Mouse (Mus musculus) lung, embryonic 15.5 days (tissue): ENCODE measurements around the gene Htr1d. TPM values are rescaled to one million over a fixed set of nuclear protein-coding genes. Genes with fewer than 3 reads are reported as not detected.

ENCODE experiments used
- ATAC-seq: fragments of 200-750 bp; cut with Nextera tagmentation; 2 replicates; pipeline ENCODE4 v1.8.0; 2017; ENCODE audit warnings: moderate number of reproducible peaks, borderline replicate concordance; ENCODE audit not compliant: low FRiP score, low TSS enrichment; ENCODE audit errors: extremely low read depth
- H3K27ac ChIP-seq: fragments of 300-500 bp; sonication (generic); 2 replicates; pipeline ENCODE4 v1.5.1; 2015; ENCODE audit warnings: moderate library complexity, mild to moderate bottlenecking, inconsistent platforms
- H3K27me3 ChIP-seq: fragments of 300-500 bp; sonication (generic); 2 replicates; pipeline ENCODE4 v1.6.1; 2015; ENCODE audit warnings: inconsistent platforms
- H3K36me3 ChIP-seq: fragments of 300-500 bp; sonication (generic); 2 replicates; pipeline ENCODE4 v1.6.1; 2015; ENCODE audit warnings: inconsistent platforms
- H3K4me1 ChIP-seq: fragments of 300-500 bp; sonication (generic); 2 replicates; pipeline ENCODE4 v1.6.1; 2015; ENCODE audit warnings: inconsistent platforms
- H3K4me2 ChIP-seq: fragments of 300-500 bp; sonication (generic); 2 replicates; pipeline ENCODE4 v1.6.1; 2015; ENCODE audit warnings: inconsistent platforms, mild to moderate bottlenecking, moderate library complexity
- H3K4me3 ChIP-seq: fragments of 300-500 bp; sonication (generic); 2 replicates; pipeline ENCODE4 v1.5.1; 2015; ENCODE audit warnings: mild to moderate bottlenecking, inconsistent platforms
- H3K9ac ChIP-seq: fragments of 300-500 bp; sonication (generic); 2 replicates; pipeline ENCODE4 v1.6.1; 2015; ENCODE audit warnings: inconsistent platforms
- H3K9me3 ChIP-seq: fragments of 300-500 bp; sonication (generic); 2 replicates; pipeline ENCODE4 v1.6.1; 2016; ENCODE audit warnings: inconsistent platforms
- WGBS: fragments of 180-500 bp; shearing (Covaris S2); methylation state at CpG from one replicate; pipeline ENCODE4 v1.1.7; 2015; 5-methylcytosine and 5-hydroxymethylcytosine counted together
- polyA plus RNA-seq: library from polyadenylated mRNA; unstranded; fragments of >200 nt; fragmentation: Nextera tagmentation; extraction: Ambion mirVana; gene quantifications from 2 replicates; pipeline ENCODE4 v1.2.1, GENCODE M21; 2015

The Htr1d gene
- polyA plus RNA-seq, 1 experiment from 2014 or later = not detected

- 2% methylated on average over 10 of the region's 10 CpGs for WGBS
- peak; percentile 46; the same call in 1 of the 2 replicates for ATAC-seq
Measured at GRCm38 (mm10) chr4:136454850-136455260, 31.5 kb downstream of the Htr1d start.

DNA sequence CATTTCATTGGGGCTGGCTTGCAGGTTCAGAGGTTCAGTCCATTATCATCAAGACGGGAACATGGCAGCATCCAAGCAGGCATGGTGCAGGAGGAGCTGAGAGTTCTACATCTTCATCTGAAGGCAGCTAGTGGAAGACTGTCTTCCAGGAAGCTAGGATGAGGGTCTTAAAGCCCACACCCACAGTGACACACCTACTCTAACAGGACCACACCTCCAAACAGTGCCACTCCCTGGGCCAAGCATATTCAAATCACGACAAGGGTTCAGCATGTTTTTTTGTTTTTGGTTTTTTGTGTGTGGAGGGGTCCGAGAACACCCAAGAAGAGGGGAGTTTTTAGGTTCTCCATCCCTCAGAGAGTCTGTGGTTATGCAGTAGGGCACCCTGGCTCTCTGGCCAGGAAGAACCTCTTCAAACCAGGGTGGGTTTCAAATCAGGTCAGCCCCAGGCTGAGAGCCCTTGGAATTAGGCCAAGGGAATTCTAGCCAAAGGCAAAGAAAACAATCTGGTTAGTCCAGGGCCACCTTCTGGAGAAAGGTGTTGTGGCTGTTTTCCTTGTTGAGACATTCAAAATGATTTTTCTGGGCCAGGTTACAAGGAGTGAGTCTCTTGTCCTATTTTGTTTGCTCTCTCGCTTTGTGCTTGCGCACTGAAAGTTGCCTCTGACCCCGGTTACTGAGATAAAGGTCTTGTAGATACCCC, 33.3 kb downstream of the Htr1d start:
- Histone ChIP-seq H3K9ac (no peak overlapping the region), H3K9me3 (no peaks in the 10 kb centered on the region), H3K36me3 (no peaks in the 10 kb centered on the region), H3K4me1 (peaks cover 13% of the 10 kb centered on the region), H3K27me3 (no peaks in the 10 kb centered on the region; the same call in 1 of the 2 replicates), H3K4me3 (no peak overlapping the region), H3K4me2 (no peak overlapping the region), H3K27ac (no peak overlapping the region)
- no peak for ATAC-seq
- WGBS = 85% methylated on average over 6 of the region's 6 CpGs

More at GRCm38 (mm10) chr4:136454850-136455260, 31.5 kb downstream of the Htr1d start:
- Histone ChIP-seq H3K4me2 (peak overlapping the region; percentile 63), H3K9ac (0 out of 2 replicates have a peak overlapping the region, but pooled peaks have one; percentile 24), H3K4me3 (peak overlapping the region; percentile 26), H3K27me3 (no peaks in the 10 kb centered on the region), H3K36me3 (no peaks in the 10 kb centered on the region), H3K9me3 (no peaks in the 10 kb centered on the region), H3K27ac (no peak overlapping the region), H3K4me1 (peaks cover 15% of the 10 kb centered on the region)

DNA sequence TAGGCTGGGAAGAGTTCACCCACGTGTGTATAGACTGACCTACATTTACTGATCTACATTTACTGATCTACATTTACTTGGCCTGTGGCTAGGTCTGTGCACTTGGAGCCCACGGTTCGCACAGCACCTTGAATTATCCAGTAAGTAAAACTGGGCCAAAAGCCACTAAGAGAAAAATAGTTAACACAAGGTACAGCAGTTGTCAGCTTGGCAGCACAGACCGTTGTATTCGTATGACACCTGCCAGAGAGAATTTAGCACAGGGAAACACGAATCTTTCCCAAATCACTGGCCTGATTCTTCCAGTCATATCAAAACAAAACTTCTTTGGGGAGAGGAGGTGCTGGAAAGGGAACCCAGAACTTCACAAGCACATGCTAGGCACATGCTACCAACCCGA, 35.0 kb downstream of the Htr1d start:
- WGBS = 78% methylated on average over 7 of the region's 7 CpGs
- no peak for ATAC-seq
- peaks cover 22% of the 10 kb centered on the region for H3K4me1 ChIP-seq
- no peak overlapping the region for H3K4me2 ChIP-seq
- H3K27ac ChIP-seq = no peak overlapping the region
- H3K27me3 ChIP-seq = peaks cover 3% of the 10 kb centered on the region; the same call in 1 of the 2 replicates
- H3K4me3 ChIP-seq = no peak overlapping the region
- H3K9me3 ChIP-seq = no peaks in the 10 kb centered on the region
- H3K36me3 ChIP-seq = no peaks in the 10 kb centered on the region
- H3K9ac ChIP-seq = no peak overlapping the region

DNA sequence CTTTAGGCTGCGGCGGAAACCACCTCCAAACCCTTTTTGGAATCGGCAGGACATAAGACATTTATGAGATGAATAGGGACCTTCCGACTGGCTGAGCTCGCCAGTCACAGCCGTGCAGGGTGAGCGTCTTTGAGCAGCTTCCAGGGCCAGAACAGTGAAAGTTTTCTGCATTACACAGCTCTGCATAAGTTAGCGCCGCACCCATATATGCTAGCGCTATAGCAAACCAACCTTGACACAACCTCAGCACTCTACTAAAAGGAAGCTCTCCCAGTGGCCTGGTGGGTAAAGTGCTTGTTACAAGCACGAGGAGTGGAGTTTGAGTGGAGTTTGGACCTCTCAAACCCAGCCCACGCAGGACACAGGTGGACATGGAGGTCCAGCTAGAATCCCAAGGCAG, 35.9 kb downstream of the Htr1d start:
- Histone ChIP-seq H3K27ac (peak overlapping the region; percentile 3; the same call in 1 of the 2 replicates), H3K4me2 (peak overlapping the region; percentile 10; the same call in 1 of the 2 replicates), H3K4me1 (peaks cover 27% of the 10 kb centered on the region), H3K9me3 (no peaks in the 10 kb centered on the region), H3K27me3 (peaks cover 10% of the 10 kb centered on the region; the same call in 1 of the 2 replicates), H3K36me3 (no peaks in the 10 kb centered on the region), H3K4me3 (no peak overlapping the region), H3K9ac (no peak overlapping the region)
- 64% methylated on average over 12 of the region's 12 CpGs for WGBS
- no peak for ATAC-seq

DNA sequence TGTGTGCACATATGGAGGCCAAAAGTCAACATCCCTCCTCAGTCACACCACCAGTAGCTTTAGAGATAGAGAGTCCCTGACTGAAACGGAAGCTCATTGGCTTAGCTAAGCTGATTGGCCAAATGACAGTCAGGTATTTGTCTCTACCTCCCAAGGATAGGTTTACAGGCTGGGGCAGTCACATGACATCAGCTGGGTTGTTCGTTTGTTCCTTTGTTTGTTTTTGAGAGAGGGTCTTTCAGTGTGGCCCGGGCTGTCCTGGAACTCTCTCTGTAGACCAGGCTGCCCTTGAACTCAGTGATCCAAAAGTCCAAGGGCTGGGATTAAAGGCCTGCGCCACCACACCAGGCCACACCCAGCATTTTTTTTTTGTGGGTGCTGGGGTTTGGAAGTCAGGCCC, 37.9 kb downstream of the Htr1d start:
- WGBS = 47% methylated on average over 4 of the region's 4 CpGs
- Histone ChIP-seq H3K27ac (no peak overlapping the region), H3K9ac (no peak overlapping the region), H3K4me3 (no peak overlapping the region), H3K36me3 (no peaks in the 10 kb centered on the region), H3K4me1 (peaks cover 26% of the 10 kb centered on the region), H3K4me2 (no peak overlapping the region), H3K27me3 (peaks cover 12% of the 10 kb centered on the region; the same call in 1 of the 2 replicates), H3K9me3 (no peaks in the 10 kb centered on the region)
- ATAC-seq = no peak

- Histone ChIP-seq H3K9me3 (no peaks in the 10 kb centered on the region), H3K4me1 (peaks cover 27% of the 10 kb centered on the region), H3K9ac (peak overlapping the region; percentile 64; the same call in 1 of the 2 replicates), H3K27ac (peak overlapping the region; percentile 20), H3K4me3 (peak overlapping the region; percentile 67), H3K36me3 (no peaks in the 10 kb centered on the region), H3K4me2 (peak overlapping the region; percentile 98), H3K27me3 (peaks cover 12% of the 10 kb centered on the region; the same call in 1 of the 2 replicates)
- WGBS = 17% methylated on average over 6 of the region's 6 CpGs
- ATAC-seq = no peak
Measured at GRCm38 (mm10) chr4:136461761-136462085, 38.4 kb downstream of the Htr1d start.

DNA sequence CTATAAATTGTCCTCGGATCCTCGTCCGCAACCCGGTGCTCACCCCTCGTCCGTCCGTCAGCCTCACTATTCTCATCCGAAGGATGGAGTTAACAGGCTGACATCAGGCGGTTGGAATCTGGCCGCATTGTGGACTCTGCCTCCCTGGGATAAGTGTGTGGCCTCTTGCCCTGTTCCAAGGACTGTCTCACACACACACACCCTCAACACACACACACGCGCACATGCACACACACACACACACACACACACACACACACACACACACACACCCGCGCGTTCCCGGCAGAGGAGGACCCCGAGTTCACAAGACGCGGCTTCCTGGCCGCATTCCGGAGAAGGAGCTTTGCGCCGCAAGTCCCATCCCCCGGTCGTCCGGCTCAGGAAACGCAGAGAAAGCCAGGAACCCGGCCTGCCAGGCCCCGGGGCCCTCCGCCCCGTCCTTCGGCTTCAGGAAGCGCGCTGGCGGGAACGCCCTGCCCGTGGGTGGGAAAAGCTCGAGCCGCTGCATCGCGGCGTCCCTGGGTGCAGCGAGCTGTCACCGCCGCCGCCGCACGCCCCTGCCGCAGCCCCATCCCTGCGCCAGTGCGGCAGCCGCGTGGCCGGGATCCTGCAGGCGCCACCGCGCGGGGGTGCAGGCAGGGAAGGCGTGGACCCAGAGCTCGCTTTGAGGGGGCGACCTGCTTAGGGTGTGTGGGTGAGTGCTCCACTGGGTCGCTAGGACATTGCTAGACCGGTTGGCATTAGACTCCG, 38.9 kb downstream of the Htr1d start, which contains the start of gene 6030445D17Rik:
6030445D17Rik (plus strand) TSS at position 165 of the 753 bp plus-strand sequence.
- Histone ChIP-seq H3K4me3 (peak within 1 kb of the TSS; percentile 67), H3K9me3 (no peaks in the 10 kb centered on the region), H3K36me3 (no peaks in the 10 kb centered on the region), H3K27ac (peak within 1 kb of the TSS; percentile 84), H3K9ac (peak within 1 kb of the TSS; percentile 64), H3K27me3 (peaks cover 12% of the 10 kb centered on the region; the same call in 1 of the 2 replicates), H3K4me2 (peak within 1 kb of the TSS; percentile 98), H3K4me1 (peaks cover 26% of the 10 kb centered on the region)
- WGBS = 2% methylated on average over 63 of the region's 64 CpGs
- ATAC-seq = peak; percentile 84

- H3K27ac ChIP-seq = peak overlapping the region; percentile 84
- no peaks in the 10 kb centered on the region for H3K9me3 ChIP-seq
- H3K4me3 ChIP-seq = peak overlapping the region; percentile 67
- H3K36me3 ChIP-seq = no peaks in the 10 kb centered on the region
- peak; percentile 74 for ATAC-seq
- WGBS = 2% methylated on average over 8 of the region's 8 CpGs
- peaks cover 26% of the 10 kb centered on the region for H3K4me1 ChIP-seq
- H3K4me2 ChIP-seq = peak overlapping the region; percentile 98
- peaks cover 12% of the 10 kb centered on the region; the same call in 1 of the 2 replicates for H3K27me3 ChIP-seq
- H3K9ac ChIP-seq = peak overlapping the region; percentile 64
Measured at GRCm38 (mm10) chr4:136462839-136463178, 39.5 kb downstream of the Htr1d start.

- 30% methylated on average over 9 of the region's 9 CpGs for WGBS
- Histone ChIP-seq H3K4me3 (peak overlapping the region; percentile 67), H3K27ac (peak overlapping the region; percentile 84; the same call in 1 of the 2 replicates), H3K4me2 (peak overlapping the region; percentile 98), H3K36me3 (no peaks in the 10 kb centered on the region), H3K9me3 (no peaks in the 10 kb centered on the region), H3K4me1 (peaks cover 26% of the 10 kb centered on the region), H3K27me3 (peaks cover 12% of the 10 kb centered on the region; the same call in 1 of the 2 replicates), H3K9ac (no peak overlapping the region)
- no peak for ATAC-seq
Measured at GRCm38 (mm10) chr4:136463436-136463835, 40.1 kb downstream of the Htr1d start.

DNA sequence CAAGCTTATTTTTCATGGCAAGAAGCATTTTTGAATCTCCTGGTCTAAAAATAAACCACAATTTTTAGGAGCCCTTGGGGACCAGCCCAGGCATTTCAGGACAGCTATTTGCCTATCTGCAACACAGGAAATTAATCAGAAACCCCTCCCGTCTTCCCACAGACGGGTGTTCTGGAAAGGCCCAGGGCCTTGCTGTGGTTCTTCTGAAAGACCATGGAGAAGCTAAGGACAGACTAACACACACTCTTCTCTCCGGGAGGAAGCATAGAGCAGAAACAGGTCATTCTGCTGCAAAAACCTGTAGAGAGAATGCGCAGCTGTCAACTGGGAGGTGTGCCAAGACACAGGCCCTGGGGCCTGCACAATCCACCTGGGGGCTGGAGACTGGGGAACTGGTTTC, 42.9 kb downstream of the Htr1d start:
- H3K4me3 ChIP-seq = no peak overlapping the region
- H3K27ac ChIP-seq = peak overlapping the region; percentile 22; the same call in 1 of the 2 replicates
- peaks cover 37% of the 10 kb centered on the region for H3K4me1 ChIP-seq
- WGBS = 46% methylated on average over 4 of the region's 4 CpGs
- no peaks in the 10 kb centered on the region for H3K9me3 ChIP-seq
- H3K9ac ChIP-seq = no peak overlapping the region
- peaks cover 12% of the 10 kb centered on the region; the same call in 1 of the 2 replicates for H3K27me3 ChIP-seq
- no peak for ATAC-seq
- no peaks in the 10 kb centered on the region for H3K36me3 ChIP-seq
- H3K4me2 ChIP-seq = no peak overlapping the region

- Histone ChIP-seq H3K4me3 (peak overlapping the region; percentile 93), H3K9me3 (no peaks in the 10 kb centered on the region), H3K9ac (no peak overlapping the region), H3K27ac (no peak overlapping the region), H3K27me3 (peaks cover 6% of the 10 kb centered on the region; the same call in 1 of the 2 replicates), H3K36me3 (no peaks in the 10 kb centered on the region), H3K4me2 (peak overlapping the region; percentile 79), H3K4me1 (peaks cover 37% of the 10 kb centered on the region)
- 79% methylated on average over 14 of the region's 14 CpGs for WGBS
- no peak for ATAC-seq
Measured at GRCm38 (mm10) chr4:136468553-136469327, 45.4 kb downstream of the Htr1d start.
